Mouse (Mus musculus) MEL (cell line): ENCODE data around the gene Vmn1r1. TPM values are rescaled to one million over a fixed set of nuclear protein-coding genes. Genes with fewer than 3 reads are reported as not detected.
"Not testable (repeated sequence)": the region's sequence is repeated elsewhere in the genome, so short reads cannot be mapped to it uniquely, and the experiment has no call there.

Source experiments
- DNase-seq: peaks from one replicate; pipeline ENCODE4 v3.0.0; 2011; ENCODE audit warnings: low read depth, low spot score
- H3K27ac ChIP-seq: 2 replicates; pipeline ENCODE4 v1.5.1; 2012; ENCODE audit warnings: low read depth, mild to moderate bottlenecking, control low read depth, low read length, moderate library complexity; ENCODE audit not compliant: control insufficient read depth
- H3K27me3 ChIP-seq, 2 experiments: fragments of 150-350 bp in 1 of 2; sonication (generic) in 1 of 2; 2 replicates each; pipeline ENCODE4 v1.6.1; 2012; ENCODE audit warnings: low read length in 2 of 2, mild to moderate bottlenecking in 2 of 2, improper control_type of control experiment in 1 of 2, moderate library complexity in 1 of 2; ENCODE audit not compliant: insufficient read depth in 2 of 2, control insufficient read depth in 1 of 2
- H3K36me3 ChIP-seq, 2 experiments: 2 replicates each; pipeline ENCODE4 v1.6.1; 2012 to 2014; ENCODE audit warnings: low read length in 2 of 2, improper control_type of control experiment in 1 of 2, inconsistent platforms in 1 of 2, mild to moderate bottlenecking in 1 of 2; ENCODE audit not compliant: insufficient read depth in 2 of 2, control insufficient read depth in 1 of 2
- H3K4me1 ChIP-seq, 2 experiments: fragments of 150-350 bp in 1 of 2; sonication (generic) in 1 of 2; 2 replicates each; pipeline ENCODE4 v1.6.1; 2012; ENCODE audit warnings: low read length in 2 of 2, improper control_type of control experiment in 1 of 2, mild to moderate bottlenecking in 1 of 2; ENCODE audit not compliant: insufficient read depth in 2 of 2, control insufficient read depth in 1 of 2
- H3K4me3 ChIP-seq, 2 experiments: fragments of 150-350 bp in 1 of 2; sonication (generic) in 1 of 2; 2 replicates each; pipeline ENCODE4 v1.5.1; 2012; ENCODE audit warnings: low read depth in 2 of 2, low read length in 2 of 2, mild to moderate bottlenecking in 2 of 2, moderate library complexity in 2 of 2, control low read depth in 1 of 2, improper control_type of control experiment in 1 of 2; ENCODE audit not compliant: control insufficient read depth in 1 of 2, insufficient read depth in 1 of 2
- H3K79me2 ChIP-seq: 2 replicates; pipeline ENCODE4 v1.6.1; 2012; ENCODE audit warnings: mild to moderate bottlenecking, low read length, moderate library complexity; ENCODE audit not compliant: control insufficient read depth, poor library complexity, insufficient read depth
- H3K9ac ChIP-seq: 2 replicates; pipeline ENCODE4 v1.6.1; 2012; ENCODE audit warnings: low read depth, mild to moderate bottlenecking, control low read depth, low read length, moderate library complexity; ENCODE audit not compliant: control insufficient read depth, poor library complexity, severe bottlenecking
- H3K9me3 ChIP-seq: fragments of 150-350 bp; sonication (generic); replicated peaks from 2 replicates; pipeline ENCODE4 v1.6.1; 2012; ENCODE audit warnings: mild to moderate bottlenecking, low read length, improper control_type of control experiment, moderate library complexity; ENCODE audit not compliant: insufficient read depth
- CHD2 ChIP-seq: IDR thresholded peaks from 2 replicates; pipeline ENCODE4 v1.6.1; 2011; ENCODE audit warnings: low read length, improper control_type of control experiment
- ELF1 ChIP-seq: IDR thresholded peaks from 2 replicates; pipeline ENCODE4 v1.6.1; 2014; ENCODE audit warnings: low read depth, mild to moderate bottlenecking, inconsistent platforms, low read length, improper control_type of control experiment, moderate library complexity
- ETS1 ChIP-seq: IDR thresholded peaks from 2 replicates; pipeline ENCODE4 v1.6.1; 2012; ENCODE audit warnings: low read depth, mild to moderate bottlenecking, inconsistent platforms, low read length, improper control_type of control experiment, moderate library complexity
- HCFC1 ChIP-seq: IDR thresholded peaks from 2 replicates; pipeline ENCODE4 v1.6.1; 2012; ENCODE audit warnings: low read depth, mild to moderate bottlenecking, inconsistent platforms, low read length, improper control_type of control experiment, moderate library complexity
- JUND ChIP-seq: IDR thresholded peaks from 2 replicates; pipeline ENCODE4 v1.6.1; 2011; ENCODE audit warnings: low read depth, mild to moderate bottlenecking, improper control_type of control experiment, low read length
- KAT2A ChIP-seq: conservative IDR thresholded peaks from 2 replicates; pipeline ENCODE4 v1.6.1; 2012; ENCODE audit warnings: low read depth, low read length, improper control_type of control experiment, inconsistent platforms
- MEF2A ChIP-seq: IDR thresholded peaks from 2 replicates; pipeline ENCODE4 v1.6.1; 2014; ENCODE audit warnings: low read depth, mild to moderate bottlenecking, inconsistent platforms, low read length, improper control_type of control experiment; ENCODE audit not compliant: poor library complexity, insufficient replicate concordance, severe bottlenecking; ENCODE audit errors: extremely low read depth
- MXI1 ChIP-seq: IDR thresholded peaks from 2 replicates; pipeline ENCODE4 v1.6.1; 2011; ENCODE audit warnings: mild to moderate bottlenecking, low read depth, low read length, improper control_type of control experiment
- MYB ChIP-seq: IDR thresholded peaks from 2 replicates; pipeline ENCODE4 v1.6.1; 2011; ENCODE audit warnings: mild to moderate bottlenecking, low read depth, low read length, improper control_type of control experiment
- MYC ChIP-seq: IDR thresholded peaks from 2 replicates; pipeline ENCODE4 v1.6.1; 2011; ENCODE audit warnings: low read depth, mild to moderate bottlenecking, low read length, improper control_type of control experiment, moderate library complexity
- NELFE ChIP-seq: IDR thresholded peaks from 2 replicates; pipeline ENCODE4 v1.6.1; 2011; ENCODE audit warnings: low read depth, low read length, improper control_type of control experiment
- NRF1 ChIP-seq: IDR thresholded peaks from 2 replicates; pipeline ENCODE4 v1.6.1; 2014; ENCODE audit warnings: low read depth, mild to moderate bottlenecking, inconsistent platforms, low read length, improper control_type of control experiment, moderate library complexity; ENCODE audit not compliant: poor library complexity, insufficient read depth, severe bottlenecking
- POLR2A ChIP-seq, 2 experiments: IDR thresholded peaks; 2 replicates each; pipeline ENCODE4 v1.6.1; 2011 to 2012; ENCODE audit warnings: low read length in 2 of 2, mild to moderate bottlenecking in 2 of 2, control low read depth in 1 of 2, improper control_type of control experiment in 1 of 2, low read depth in 1 of 2, moderate library complexity in 1 of 2; ENCODE audit not compliant: control insufficient read depth in 1 of 2, insufficient read depth in 1 of 2, poor library complexity in 1 of 2
- POLR2AphosphoS5 ChIP-seq: IDR thresholded peaks from 2 replicates; pipeline ENCODE4 v1.6.1; 2012; ENCODE audit warnings: low read depth, borderline replicate concordance, mild to moderate bottlenecking, inconsistent platforms, low read length, moderate library complexity, mixed read lengths
- RAD21 ChIP-seq: IDR thresholded peaks from 2 replicates; pipeline ENCODE4 v1.6.1; 2011; ENCODE audit warnings: mild to moderate bottlenecking, low read depth, low read length, improper control_type of control experiment
- RCOR1 ChIP-seq: IDR thresholded peaks from 2 replicates; pipeline ENCODE4 v1.6.1; 2012; ENCODE audit warnings: low read depth, mild to moderate bottlenecking, inconsistent platforms, low read length, improper control_type of control experiment
- SIN3A ChIP-seq: IDR thresholded peaks from 2 replicates; pipeline ENCODE4 v1.6.1; 2012; ENCODE audit warnings: low read length, improper control_type of control experiment, inconsistent platforms
- ZKSCAN1 ChIP-seq: IDR thresholded peaks from 2 replicates; pipeline ENCODE4 v1.6.1; 2012; ENCODE audit warnings: low read depth, mild to moderate bottlenecking, inconsistent platforms, low read length, improper control_type of control experiment, moderate library complexity
- ZMIZ1 ChIP-seq: IDR thresholded peaks from 2 replicates; pipeline ENCODE4 v1.6.1; 2012; ENCODE audit warnings: low read depth, mild to moderate bottlenecking, inconsistent platforms, low read length, improper control_type of control experiment, moderate library complexity
- polyA plus RNA-seq, 2 experiments: library from polyadenylated mRNA; stranded (reverse) in 1 of 2; unstranded in 1 of 2; fragments of >175 nt in 1 of 2; fragments of >200 nt in 1 of 2; gene quantifications; 2 replicates each; pipeline versions ENCODE4 v1.2.1 to v1.2.4; 2012; ENCODE audit warnings: low replicate concordance in 2 of 2, low read depth in 1 of 2; ENCODE audit not compliant: insufficient read length in 2 of 2, insufficient read depth in 1 of 2, missing spikeins in 1 of 2
- total RNA-seq: library from RNA; depleted of rRNA; stranded (reverse); fragments of 300-350 nt; gene quantifications from 2 replicates; pipeline ENCODE4 v1.2.3, GENCODE M21; 2012

Gene Vmn1r1
- total and polyA plus RNA-seq, 3 experiments = 0.07 TPM; not detected in 2

DNA sequence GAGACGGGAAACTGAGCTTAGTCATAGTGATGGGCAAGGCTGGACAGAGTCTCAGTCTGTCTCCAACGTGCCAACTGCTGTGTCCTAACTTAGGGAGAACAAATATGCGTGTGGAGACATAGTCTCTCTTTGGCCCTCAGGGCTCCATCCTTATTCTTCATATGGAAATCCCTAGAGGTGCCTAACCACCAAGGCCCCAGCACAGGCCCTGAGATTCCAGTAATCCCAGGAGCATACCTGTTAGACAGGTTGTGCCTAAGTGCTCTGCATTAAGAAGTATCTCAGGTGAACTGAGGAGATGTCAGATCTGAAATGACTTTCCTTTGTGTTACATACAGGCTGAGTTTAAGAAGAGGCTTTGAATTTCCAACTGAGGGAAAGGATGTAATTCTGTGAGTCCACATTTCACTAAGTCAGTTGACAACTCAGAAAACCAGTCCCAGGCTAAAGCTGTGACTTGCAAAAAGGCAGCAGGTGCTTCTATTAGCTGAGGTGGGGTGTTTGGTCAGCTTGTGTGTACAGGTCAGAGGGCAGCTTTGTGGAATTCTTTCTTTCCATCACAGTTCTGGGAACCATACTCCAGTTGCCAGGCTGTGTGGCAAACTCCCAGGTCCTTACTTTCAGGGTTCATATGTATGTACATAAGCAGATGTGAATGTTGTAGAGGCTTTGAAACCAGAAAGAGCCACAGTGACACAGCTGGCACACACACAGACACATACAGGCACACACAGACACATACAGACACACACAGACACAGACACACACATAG is 25.6 kb upstream of the Vmn1r1 start:
- no peak for DNase-seq
- H3K79me2 ChIP-seq = no peaks in the 10 kb centered on the region

DNA sequence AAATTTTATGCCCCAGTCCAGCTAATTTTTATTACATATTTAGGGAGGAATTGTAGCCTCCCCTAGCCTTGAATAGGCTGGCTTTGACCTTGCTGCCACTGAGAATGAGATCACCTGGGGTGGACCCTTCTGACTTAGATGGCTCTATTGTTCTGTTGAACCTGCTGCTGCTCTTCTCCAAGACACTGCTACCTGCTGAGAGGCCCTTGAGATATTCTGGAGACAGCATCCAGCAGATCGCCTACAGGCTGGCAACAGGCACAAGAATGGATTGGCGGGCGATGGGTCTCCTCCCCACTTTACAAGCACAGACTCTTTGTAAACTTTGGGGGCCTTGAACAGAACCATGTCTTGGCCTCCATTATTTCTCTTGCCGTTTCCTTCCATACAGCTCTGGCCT is 18.2 kb upstream of the Vmn1r1 start:
- DNase-seq, H3K27ac ChIP-seq, H3K36me3 ChIP-seq, H3K4me3 ChIP-seq, H3K9ac ChIP-seq, H3K79me2 ChIP-seq, H3K27me3 ChIP-seq, H3K4me1 ChIP-seq, H3K9me3 ChIP-seq: not testable (repeated sequence)

More for the DNA sequence above, 25.6 kb upstream of the Vmn1r1 start:
- Histone ChIP-seq H3K27me3 (no peaks in the 10 kb centered on the region), H3K4me1 (no peaks in the 10 kb centered on the region), H3K9ac (no peak overlapping the region), H3K9me3 (no peaks in the 10 kb centered on the region), H3K36me3 (peaks cover 0 to 2% of the 10 kb centered on the region in 2 experiments; a peak in 1 of 4 replicates), H3K4me3 (no peak overlapping the region), H3K27ac (no peak overlapping the region)
- TF ChIP-seq SIN3A (no peak), KAT2A (no peak), POLR2A (IDR thresholded peaks at IDR 0.05; ENCODE audit: control insufficient read depth in 1 of 2, insufficient read depth in 1 of 2, low read depth in 1 of 2, low read length in 2 of 2, poor library complexity in 1 of 2) (no peak), CHD2 (no peak), ZMIZ1 (no peak), ETS1 (no peak), MYC (no peak), MYB (no peak), RAD21 (no peak), MXI1 (no peak), RCOR1 (no peak), NRF1 (no peak), HCFC1 (no peak), NELFE (no peak), ELF1 (no peak), JUND (no peak), POLR2AphosphoS5 (no peak), ZKSCAN1 (no peak), MEF2A (no peak)
